Mouse (Mus musculus): ENCODE results near the gene Glis2. TPM values are rescaled to one million over a fixed set of nuclear protein-coding genes. Genes with fewer than 3 reads are reported as not detected.

Glis2 gene
- polyA plus RNA-seq, 1 experiment from 2014 or later, result 31.0 TPM

Other genes with a start within 250 kb of the Glis2 start
- 1.6 and 2.2 TPM in 2 replicates for gene Adcy9, start 174.2 kb upstream of the Glis2 start, polyA plus RNA-seq (2014; fragmentation: Nextera tagmentation; extraction: Ambion mirVana)
- 13.1 and 15.3 TPM in 2 replicates for gene Srl, start 52.9 kb upstream of the Glis2 start, polyA plus RNA-seq (2014; fragmentation: Nextera tagmentation; extraction: Ambion mirVana)
- 27.6 and 30.0 TPM in 2 replicates for gene Tfap4, start 34.9 kb upstream of the Glis2 start, polyA plus RNA-seq (2014; fragmentation: Nextera tagmentation; extraction: Ambion mirVana)
- 80.5 and 85.9 TPM in 2 replicates for gene Pam16, start 30.3 kb downstream of the Glis2 start, polyA plus RNA-seq (2014; fragmentation: Nextera tagmentation; extraction: Ambion mirVana)
- gene Vasn, start 45.2 kb downstream of the Glis2 start, polyA plus RNA-seq (2014; fragmentation: Nextera tagmentation; extraction: Ambion mirVana), result 15.9 and 17.1 TPM in 2 replicates
- 71.6 and 75.3 TPM in 2 replicates for gene Dnaja3, start 45.3 kb downstream of the Glis2 start, polyA plus RNA-seq (2014; fragmentation: Nextera tagmentation; extraction: Ambion mirVana)
- gene Coro7, start 85.1 kb downstream of the Glis2 start, polyA plus RNA-seq (2014; fragmentation: Nextera tagmentation; extraction: Ambion mirVana), result 17.8 and 19.3 TPM in 2 replicates
- gene Nmral1, start 124.6 kb downstream of the Glis2 start, polyA plus RNA-seq (2014; fragmentation: Nextera tagmentation; extraction: Ambion mirVana), result 73.4 and 79.4 TPM in 2 replicates
- gene Hmox2, start 131.6 kb downstream of the Glis2 start, polyA plus RNA-seq (2014; fragmentation: Nextera tagmentation; extraction: Ambion mirVana), result 94.7 and 97.6 TPM in 2 replicates
- gene Cdip1, start 195.6 kb downstream of the Glis2 start, polyA plus RNA-seq (2014; fragmentation: Nextera tagmentation; extraction: Ambion mirVana), result 85.3 and 95.5 TPM in 2 replicates
- 0.43 and 0.55 TPM in 2 replicates for gene 4930562C15Rik, start 240.7 kb downstream of the Glis2 start, polyA plus RNA-seq (2014; fragmentation: Nextera tagmentation; extraction: Ambion mirVana)

Data from intestine, embryonic 14.5 days (tissue).